Mouse (Mus musculus): ENCODE measurements around the gene Tent5a.

- no peak for TF ChIP-seq CTCF (IDR thresholded peaks at IDR 0.05; ENCODE audit: borderline replicate concordance, control insufficient read depth, extremely low read depth, insufficient read depth, low read length, poor library complexity)
- TF ChIP-seq POLR2A (IDR thresholded peaks at IDR 0.05; ENCODE audit: control insufficient read depth, extremely low read depth, insufficient read depth, low read length, poor library complexity) = no peak
These were observed 4.4 kb upstream of the Tent5a start for GRCm38 (mm10) chr9:85331521-85331920.

Measured in thymus, adult 2 months (tissue).